Mouse (Mus musculus) forebrain, embryonic 15.5 days (tissue): ENCODE measurements around the gene Sstr5. TPM values are rescaled to one million over a fixed set of nuclear protein-coding genes. Genes with fewer than 3 reads are reported as not detected.

ENCODE experiments used
- ATAC-seq: fragments of 200-750 bp; cut with Nextera tagmentation; replicated peaks from 2 replicates; pipeline ENCODE4 v1.8.0; 2017; ENCODE audit warnings: mild to moderate bottlenecking, moderate TSS enrichment, moderate library complexity
- H3K27ac ChIP-seq: fragments of 300-500 bp; sonication (generic); replicated peaks from 2 replicates; pipeline ENCODE4 v1.5.1; 2015; ENCODE audit warnings: mild to moderate bottlenecking, inconsistent platforms
- H3K27me3 ChIP-seq: fragments of 300-500 bp; sonication (generic); 2 replicates; pipeline ENCODE4 v1.6.1; 2015; ENCODE audit warnings: inconsistent platforms
- H3K36me3 ChIP-seq: fragments of 300-500 bp; sonication (generic); 2 replicates; pipeline ENCODE4 v1.6.1; 2015; ENCODE audit warnings: mild to moderate bottlenecking, inconsistent platforms
- H3K4me1 ChIP-seq: fragments of 300-500 bp; sonication (generic); 2 replicates; pipeline ENCODE4 v1.6.1; 2015; ENCODE audit warnings: inconsistent platforms
- H3K4me2 ChIP-seq: fragments of 300-500 bp; sonication (generic); replicated peaks from 2 replicates; pipeline ENCODE4 v1.6.1; 2015; ENCODE audit warnings: mild to moderate bottlenecking, inconsistent platforms
- H3K4me3 ChIP-seq: fragments of 300-500 bp; sonication (generic); 2 replicates; pipeline ENCODE4 v1.5.1; 2015; ENCODE audit warnings: mild to moderate bottlenecking, inconsistent platforms
- H3K9ac ChIP-seq: fragments of 300-500 bp; sonication (generic); replicated peaks from 2 replicates; pipeline ENCODE4 v1.6.1; 2015; ENCODE audit warnings: mild to moderate bottlenecking, inconsistent platforms
- H3K9me3 ChIP-seq: fragments of 300-500 bp; sonication (generic); 2 replicates; pipeline ENCODE4 v1.6.1; 2016; ENCODE audit warnings: inconsistent platforms
- WGBS: fragments of 180-500 bp; shearing (Covaris S2); methylation state at CpG from one replicate; pipeline ENCODE4 v1.1.7; 2015; ENCODE audit warnings: mixed read lengths; 5-methylcytosine and 5-hydroxymethylcytosine counted together
- polyA plus RNA-seq: library from polyadenylated mRNA; unstranded; fragments of >200 nt; fragmentation: Nextera tagmentation; extraction: Ambion mirVana; gene quantifications from 2 replicates; pipeline ENCODE4 v1.2.1, GENCODE M21; 2015

Gene Sstr5
- polyA plus RNA-seq, 1 experiment from 2014 or later = 0.29 TPM

DNA sequence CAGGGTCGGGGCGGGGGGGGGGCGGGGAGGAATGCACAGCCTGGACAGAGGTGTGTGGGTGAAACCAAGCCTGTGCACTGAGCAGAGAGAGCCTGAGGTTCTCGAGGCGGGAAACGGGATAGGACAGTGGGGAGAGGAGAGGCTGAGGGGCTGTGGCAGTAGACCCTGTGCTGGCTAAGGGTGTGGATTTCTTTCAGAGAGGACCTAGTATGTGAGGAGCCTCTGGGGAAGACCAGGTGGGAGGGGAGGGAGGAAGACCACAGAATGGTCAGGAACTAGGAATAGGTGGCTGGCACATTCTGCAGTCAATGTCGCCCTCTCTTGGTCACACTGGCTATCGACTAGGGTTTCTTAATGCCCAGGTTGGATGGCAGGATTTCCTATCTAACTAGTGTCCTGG, 27.3 kb downstream of the Sstr5 start:
- Histone ChIP-seq H3K4me1 (peaks cover 5% of the 10 kb centered on the region), H3K4me2 (no peak overlapping the region), H3K9ac (no peak overlapping the region), H3K9me3 (no peaks in the 10 kb centered on the region), H3K27ac (no peak overlapping the region), H3K27me3 (peaks cover 31% of the 10 kb centered on the region), H3K36me3 (no peaks in the 10 kb centered on the region), H3K4me3 (no peak overlapping the region)
- WGBS = 28% methylated on average over 8 of the region's 8 CpGs
- ATAC-seq = peak; percentile 56

DNA sequence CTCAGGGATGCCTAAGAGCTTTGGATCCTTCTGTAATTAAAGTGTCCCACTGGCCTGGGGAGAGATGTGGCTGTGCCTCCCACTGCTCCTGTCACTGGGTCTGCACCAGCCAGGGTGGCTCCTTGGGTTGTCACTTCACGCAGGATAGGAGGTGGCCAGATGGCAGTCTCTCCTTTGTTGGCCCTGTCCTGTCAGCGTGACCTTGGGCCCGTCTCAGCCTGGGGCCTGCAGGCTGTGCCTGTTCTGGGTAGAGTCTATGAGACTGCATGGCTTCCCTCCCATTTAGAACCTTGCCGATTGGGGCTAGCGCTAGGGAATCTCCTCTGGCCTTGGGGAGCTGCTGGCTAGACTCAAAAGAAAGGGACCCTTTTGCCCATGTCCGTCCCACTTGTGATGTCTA, 28.8 kb downstream of the Sstr5 start:
- H3K27ac ChIP-seq = no peak overlapping the region
- peaks cover 18% of the 10 kb centered on the region for H3K27me3 ChIP-seq
- ATAC-seq = no peak
- H3K9ac ChIP-seq = no peak overlapping the region
- 70% methylated on average over 6 of the region's 6 CpGs for WGBS
- H3K4me3 ChIP-seq = no peak overlapping the region
- H3K4me1 ChIP-seq = no peaks in the 10 kb centered on the region
- H3K36me3 ChIP-seq = no peaks in the 10 kb centered on the region
- no peaks in the 10 kb centered on the region for H3K9me3 ChIP-seq
- no peak overlapping the region for H3K4me2 ChIP-seq

DNA sequence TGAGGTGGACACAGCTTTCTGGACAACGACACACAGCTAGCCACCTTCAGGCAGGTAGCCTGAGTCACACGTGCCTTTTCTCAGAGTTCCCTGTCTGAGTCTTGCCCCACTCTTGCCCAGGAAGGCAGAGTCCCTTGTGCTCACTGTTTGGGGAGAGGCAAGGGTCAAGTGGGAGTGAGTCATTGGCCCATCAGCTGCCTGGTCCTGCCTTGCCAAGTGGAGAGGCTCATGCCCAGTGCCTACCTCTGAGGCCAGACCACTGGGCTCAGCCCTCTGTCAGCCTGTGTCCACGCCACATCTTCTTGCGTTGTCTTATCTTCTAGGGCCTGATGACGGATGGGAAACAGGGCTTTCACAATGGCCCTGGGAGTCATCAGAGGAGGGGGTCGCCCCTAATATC, 29.3 kb downstream of the Sstr5 start:
- Histone ChIP-seq H3K9me3 (no peaks in the 10 kb centered on the region), H3K4me1 (peaks cover 1% of the 10 kb centered on the region; the same call in 1 of the 2 replicates), H3K4me3 (no peak overlapping the region), H3K36me3 (no peaks in the 10 kb centered on the region), H3K27me3 (peaks cover 14% of the 10 kb centered on the region; the same call in 1 of the 2 replicates), H3K4me2 (no peak overlapping the region), H3K9ac (no peak overlapping the region), H3K27ac (no peak overlapping the region)
- 79% methylated on average over 6 of the region's 6 CpGs for WGBS
- ATAC-seq = no peak

DNA sequence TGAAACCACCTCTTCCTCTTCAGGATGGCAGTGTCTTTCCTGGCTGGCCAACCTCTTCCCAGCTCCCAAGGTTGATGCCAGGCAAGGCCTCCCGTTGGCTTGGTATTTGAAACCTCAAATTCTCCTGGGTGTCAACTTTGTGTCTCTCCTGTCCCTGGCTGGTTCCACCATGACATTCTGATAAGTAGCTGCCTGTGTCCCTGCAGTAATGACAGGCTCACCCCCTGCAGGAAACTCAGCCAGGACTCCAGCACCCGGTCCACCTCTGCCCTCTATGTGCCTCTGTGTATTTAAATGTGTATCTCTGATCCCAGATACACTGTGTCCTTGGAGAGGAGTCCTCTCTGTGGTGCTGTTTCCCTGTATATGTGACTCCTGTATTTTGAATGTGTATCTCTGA, 30.8 kb downstream of the Sstr5 start:
- 90% methylated on average over 2 of the region's 2 CpGs for WGBS
- ATAC-seq = no peak

DNA sequence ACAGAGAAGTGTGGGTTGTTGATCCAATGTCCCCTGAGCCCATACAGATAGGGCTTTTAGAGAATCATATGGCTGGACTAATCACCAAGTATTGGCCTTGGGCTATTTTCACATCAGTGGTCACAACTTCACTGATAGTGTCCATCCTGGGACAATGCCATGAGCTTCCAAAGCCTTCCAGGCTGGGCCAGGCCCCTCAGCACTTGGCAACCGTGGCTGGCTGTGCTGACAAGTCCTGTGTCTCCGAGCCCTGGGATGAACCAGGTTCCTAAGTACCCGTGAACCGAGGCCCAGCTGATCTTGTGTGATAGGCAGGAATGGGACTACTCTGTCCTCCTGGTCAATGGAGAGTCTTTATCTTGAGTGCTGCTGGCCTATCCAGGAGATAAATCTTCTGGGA, 33.0 kb downstream of the Sstr5 start:
- 83% methylated on average over 4 of the region's 4 CpGs for WGBS
- Histone ChIP-seq H3K9me3 (no peaks in the 10 kb centered on the region), H3K27me3 (0 out of 2 replicates have a peak, but pooled peaks cover 9% of the 10 kb centered on the region), H3K36me3 (no peaks in the 10 kb centered on the region), H3K27ac (no peak overlapping the region), H3K9ac (no peak overlapping the region), H3K4me1 (peaks cover 9% of the 10 kb centered on the region), H3K4me2 (no peak overlapping the region), H3K4me3 (no peak overlapping the region)
- ATAC-seq = no peak

More for the DNA sequence above, 30.8 kb downstream of the Sstr5 start:
- Histone ChIP-seq H3K9ac (no peak overlapping the region), H3K4me1 (peaks cover 9% of the 10 kb centered on the region), H3K9me3 (no peaks in the 10 kb centered on the region), H3K4me2 (no peak overlapping the region), H3K27me3 (0 out of 2 replicates have a peak, but pooled peaks cover 14% of the 10 kb centered on the region), H3K27ac (no peak overlapping the region), H3K36me3 (no peaks in the 10 kb centered on the region), H3K4me3 (no peak overlapping the region)

DNA sequence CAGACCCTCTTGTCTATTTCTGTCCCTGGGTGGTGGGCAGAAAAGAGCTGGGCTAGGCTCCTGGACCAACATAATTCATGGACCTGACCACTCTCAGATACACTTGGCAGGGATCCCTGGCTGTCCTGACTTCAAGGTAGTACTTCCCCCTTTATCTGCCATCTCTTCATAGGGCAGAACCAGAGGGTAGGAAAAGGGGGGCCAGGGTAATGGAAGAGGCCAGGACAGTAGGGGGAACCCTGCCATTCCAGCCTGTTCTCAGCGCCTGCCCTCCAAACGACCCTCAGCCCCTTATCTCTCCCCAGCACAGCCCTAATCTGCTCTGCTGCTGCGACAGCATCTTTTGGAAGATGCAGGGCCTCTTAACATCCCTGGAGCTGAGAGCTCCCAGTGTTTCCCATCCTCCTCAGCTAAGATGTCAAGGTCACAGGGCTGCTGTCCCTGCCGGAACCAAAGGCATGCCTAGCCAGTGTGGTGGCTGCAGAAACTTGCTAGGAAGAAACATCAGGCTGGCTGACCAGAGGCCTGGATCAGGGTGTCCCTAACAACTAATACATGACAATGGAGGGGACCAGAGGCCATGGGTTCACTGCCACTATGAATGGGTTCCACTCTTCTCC, 33.7 kb downstream of the Sstr5 start:
- Histone ChIP-seq H3K27me3 (0 out of 2 replicates have a peak, but pooled peaks cover 3% of the 10 kb centered on the region), H3K4me1 (peaks cover 9% of the 10 kb centered on the region), H3K4me3 (no peak overlapping the region), H3K4me2 (no peak overlapping the region), H3K9me3 (no peaks in the 10 kb centered on the region), H3K36me3 (no peaks in the 10 kb centered on the region), H3K9ac (no peak overlapping the region), H3K27ac (no peak overlapping the region)
- no peak for ATAC-seq
- 68% methylated on average over 4 of the region's 4 CpGs for WGBS

DNA sequence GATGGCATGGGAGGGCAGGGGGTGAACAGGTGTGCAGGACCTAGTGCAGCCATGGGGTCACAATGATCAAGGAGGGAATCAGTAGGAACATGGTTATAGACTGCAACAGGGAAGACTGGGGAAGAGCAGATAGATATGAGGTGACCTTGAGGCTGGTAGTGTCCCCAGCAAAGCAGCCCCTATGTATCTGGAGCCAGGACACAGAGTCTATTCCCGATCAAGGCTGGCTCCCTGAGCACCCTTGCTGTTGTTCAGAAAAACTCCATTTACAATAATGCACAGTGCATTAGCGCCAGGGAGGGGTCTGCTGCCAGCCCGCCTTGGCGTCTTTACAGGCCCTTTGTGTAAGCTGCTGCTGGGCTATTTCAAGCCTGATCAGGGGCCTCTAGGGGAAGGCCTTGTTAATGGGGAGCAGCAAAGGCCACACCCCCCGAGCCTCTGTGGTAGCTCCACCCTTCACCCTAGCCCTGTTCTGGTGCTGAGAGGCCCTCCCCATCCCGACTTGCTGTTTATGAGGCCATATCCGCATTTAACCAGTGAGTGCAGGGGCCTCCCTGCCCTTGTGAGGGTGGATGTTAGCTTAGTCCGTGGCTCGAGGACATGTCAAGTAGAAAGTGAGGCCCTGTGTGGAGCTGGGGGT, 34.7 kb downstream of the Sstr5 start:
- Histone ChIP-seq H3K4me2 (no peak overlapping the region), H3K27me3 (no peaks in the 10 kb centered on the region), H3K27ac (no peak overlapping the region), H3K9me3 (no peaks in the 10 kb centered on the region), H3K9ac (0 out of 2 replicates have a peak overlapping the region, but pooled peaks have one; percentile 19), H3K36me3 (no peaks in the 10 kb centered on the region), H3K4me1 (peaks cover 9% of the 10 kb centered on the region), H3K4me3 (no peak overlapping the region)
- ATAC-seq = peak; percentile 78
- WGBS = 9% methylated on average over 9 of the region's 9 CpGs

DNA sequence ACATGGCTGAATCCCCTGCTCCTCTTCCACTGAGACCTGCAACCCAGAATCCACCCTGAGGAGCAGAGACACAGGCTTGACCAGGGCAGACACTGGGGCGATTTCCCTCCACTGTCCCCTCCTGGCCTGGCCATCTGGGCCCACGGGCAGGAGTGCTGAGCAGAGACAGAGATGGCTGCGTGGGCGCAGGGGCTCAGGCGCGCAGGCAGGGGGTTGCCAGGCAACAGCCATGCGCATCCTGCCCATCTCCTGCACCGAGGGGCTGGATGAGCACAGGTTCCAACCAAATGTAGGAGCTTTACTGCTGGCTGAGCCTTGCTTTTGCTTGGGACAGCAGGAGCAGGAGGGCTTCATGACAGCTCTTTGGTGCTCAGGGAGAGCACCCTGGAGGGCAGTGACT, 40.5 kb downstream of the Sstr5 start:
- Histone ChIP-seq H3K4me1 (no peaks in the 10 kb centered on the region), H3K27me3 (no peaks in the 10 kb centered on the region), H3K36me3 (no peaks in the 10 kb centered on the region), H3K9ac (no peak overlapping the region), H3K4me3 (no peak overlapping the region), H3K9me3 (no peaks in the 10 kb centered on the region), H3K27ac (peak overlapping the region; percentile 15; the same call in 1 of the 2 replicates), H3K4me2 (no peak overlapping the region)
- ATAC-seq = peak; percentile 57
- WGBS = 57% methylated on average over 8 of the region's 8 CpGs

DNA sequence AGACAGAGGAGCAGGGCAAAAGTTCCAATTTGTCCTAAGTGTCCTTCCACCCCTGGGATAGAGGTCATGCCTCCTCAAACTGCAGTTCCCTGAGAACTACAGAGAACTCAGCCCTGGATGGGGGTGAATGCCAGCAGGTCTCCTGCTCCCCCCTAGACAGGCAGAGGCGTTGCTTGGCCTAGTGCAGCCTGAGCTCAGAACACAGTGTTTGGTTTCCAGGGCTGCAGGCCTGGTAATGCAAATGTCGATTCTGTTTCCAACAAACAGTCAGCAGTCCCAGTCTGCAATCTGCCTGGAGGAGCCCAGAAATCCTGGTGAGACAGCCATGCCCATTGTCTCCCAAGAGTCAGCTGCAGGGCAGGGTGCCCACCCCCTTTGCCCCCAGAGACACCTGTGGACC, 42.8 kb downstream of the Sstr5 start, which contains the start of gene Tekt4:
Gene Tekt4, plus strand, starts transcription at position 344 of the 400 bp plus-strand sequence.
- Histone ChIP-seq H3K4me3 (no peak within 1 kb of the TSS), H3K4me1 (no peaks in the 10 kb centered on the region), H3K27me3 (no peaks in the 10 kb centered on the region), H3K4me2 (no peak within 1 kb of the TSS), H3K9ac (no peak within 1 kb of the TSS), H3K9me3 (no peaks in the 10 kb centered on the region), H3K36me3 (no peaks in the 10 kb centered on the region), H3K27ac (no peak within 1 kb of the TSS)
- WGBS = 59% methylated on average over 2 of the region's 2 CpGs
- ATAC-seq = no peak

DNA sequence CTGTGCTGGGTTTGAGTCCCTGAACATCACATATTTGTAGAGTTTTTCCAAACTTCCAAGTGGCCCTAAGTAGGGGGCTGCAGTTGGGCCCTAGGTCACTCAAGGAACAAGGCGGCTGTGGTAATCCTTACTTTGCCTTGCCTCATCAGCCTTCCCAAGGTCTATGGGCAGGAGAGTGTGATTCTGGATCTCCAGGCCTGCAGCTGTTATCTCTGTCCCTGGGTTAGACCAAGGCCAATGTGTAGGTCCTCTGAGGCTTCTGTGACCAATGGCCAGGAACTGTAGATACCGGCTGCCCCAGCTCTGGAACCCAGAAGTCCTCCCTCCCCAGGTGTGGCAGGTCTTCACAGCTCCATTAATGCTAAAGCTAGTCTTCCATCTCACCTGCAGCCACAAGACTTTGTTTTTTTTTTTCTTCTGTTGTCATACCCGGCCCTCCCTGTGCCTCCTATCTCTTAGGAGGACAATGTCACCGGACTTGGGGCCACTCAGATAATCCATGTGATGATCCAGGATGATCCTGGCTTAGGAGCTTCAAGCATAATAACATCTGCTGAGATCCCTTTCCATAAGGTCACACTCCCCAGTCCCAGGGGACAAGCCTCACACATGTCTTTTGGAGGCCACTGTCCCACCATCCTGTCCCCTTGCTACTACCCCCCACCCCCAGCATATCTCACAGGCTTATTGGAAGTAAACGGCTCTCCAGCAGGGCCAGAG, 44.7 kb downstream of the Sstr5 start:
- no peaks in the 10 kb centered on the region for H3K36me3 ChIP-seq
- H3K4me2 ChIP-seq = no peak overlapping the region
- 82% methylated on average over 5 of the region's 5 CpGs for WGBS
- no peak for ATAC-seq
- no peak overlapping the region for H3K27ac ChIP-seq
- H3K4me1 ChIP-seq = no peaks in the 10 kb centered on the region
- no peak overlapping the region for H3K9ac ChIP-seq
- no peaks in the 10 kb centered on the region for H3K27me3 ChIP-seq
- H3K4me3 ChIP-seq = no peak overlapping the region
- H3K9me3 ChIP-seq = no peaks in the 10 kb centered on the region

DNA sequence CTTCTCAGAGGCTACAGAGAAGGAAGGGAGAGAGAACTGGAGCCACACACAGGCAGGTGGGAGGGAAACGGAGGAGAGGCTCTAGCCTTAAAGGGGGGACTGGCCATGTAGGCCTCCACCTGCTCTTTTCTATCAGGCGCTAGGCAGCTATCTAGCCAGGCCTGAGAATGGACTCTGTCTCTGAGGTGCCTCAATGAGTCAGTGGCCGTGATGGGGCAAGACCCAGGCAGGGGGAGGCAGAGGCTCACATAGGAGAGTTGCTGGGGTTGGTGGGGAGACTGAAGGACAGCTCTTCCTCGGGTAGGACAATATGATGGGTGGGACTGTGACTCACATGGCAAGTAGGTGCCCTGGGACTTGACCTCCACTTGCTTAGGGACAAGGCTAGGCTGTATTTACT, 46.8 kb downstream of the Sstr5 start:
- ATAC-seq = no peak
- no peaks in the 10 kb centered on the region for H3K27me3 ChIP-seq

DNA sequence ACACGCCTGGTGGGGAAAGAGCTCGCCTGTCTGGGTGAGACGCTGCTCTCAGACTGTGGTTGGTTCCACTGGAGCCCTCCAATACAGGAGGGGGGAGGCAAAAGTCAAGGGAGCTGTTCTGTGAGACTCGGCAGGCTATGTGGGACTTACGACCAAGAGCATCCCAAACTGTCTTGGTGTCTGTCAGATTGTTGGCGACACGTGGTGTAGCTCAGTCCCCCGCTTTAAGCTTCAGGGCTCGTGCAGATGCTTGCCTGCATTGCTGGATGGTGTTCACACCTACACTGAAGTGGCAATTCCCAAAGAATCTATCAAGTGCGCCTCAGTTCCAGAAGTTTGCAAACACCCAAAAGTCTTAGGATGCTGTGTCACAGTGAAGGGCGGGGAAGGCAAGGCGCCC, 49.2 kb downstream of the Sstr5 start:
- WGBS = 83% methylated on average over 12 of the region's 12 CpGs
- H3K4me2 ChIP-seq = no peak overlapping the region
- no peaks in the 10 kb centered on the region for H3K36me3 ChIP-seq

More for the DNA sequence above, 46.8 kb downstream of the Sstr5 start:
- no peaks in the 10 kb centered on the region for H3K36me3 ChIP-seq
- H3K4me2 ChIP-seq = no peak overlapping the region
- no peak overlapping the region for H3K27ac ChIP-seq
- H3K4me1 ChIP-seq = no peaks in the 10 kb centered on the region
- WGBS = 63% methylated on average over 4 of the region's 4 CpGs
- no peak overlapping the region for H3K9ac ChIP-seq
- no peak overlapping the region for H3K4me3 ChIP-seq
- no peaks in the 10 kb centered on the region for H3K9me3 ChIP-seq

More for the DNA sequence above, 49.2 kb downstream of the Sstr5 start:
- Histone ChIP-seq H3K4me3 (no peak overlapping the region), H3K4me1 (no peaks in the 10 kb centered on the region), H3K9me3 (no peaks in the 10 kb centered on the region), H3K27me3 (no peaks in the 10 kb centered on the region), H3K27ac (no peak overlapping the region), H3K9ac (no peak overlapping the region)
- ATAC-seq = no peak
